Mouse (Mus musculus) ovary, adult 18-20 months (tissue): Measurements from ENCODE around the gene Arhgef28.
A peak's percentile ranks its signal among the peaks of the same experiment; 100 is the strongest.
"Not testable (repeated sequence)": the region's sequence is repeated elsewhere in the genome, so short reads cannot be mapped to it uniquely, and the experiment has no call there.

ENCODE experiments used
- DNase-seq: peaks from one replicate; pipeline ENCODE4 v3.0.0; 2022; ENCODE audit warnings: low spot score, mixed read lengths

The Arhgef28 gene

DNA sequence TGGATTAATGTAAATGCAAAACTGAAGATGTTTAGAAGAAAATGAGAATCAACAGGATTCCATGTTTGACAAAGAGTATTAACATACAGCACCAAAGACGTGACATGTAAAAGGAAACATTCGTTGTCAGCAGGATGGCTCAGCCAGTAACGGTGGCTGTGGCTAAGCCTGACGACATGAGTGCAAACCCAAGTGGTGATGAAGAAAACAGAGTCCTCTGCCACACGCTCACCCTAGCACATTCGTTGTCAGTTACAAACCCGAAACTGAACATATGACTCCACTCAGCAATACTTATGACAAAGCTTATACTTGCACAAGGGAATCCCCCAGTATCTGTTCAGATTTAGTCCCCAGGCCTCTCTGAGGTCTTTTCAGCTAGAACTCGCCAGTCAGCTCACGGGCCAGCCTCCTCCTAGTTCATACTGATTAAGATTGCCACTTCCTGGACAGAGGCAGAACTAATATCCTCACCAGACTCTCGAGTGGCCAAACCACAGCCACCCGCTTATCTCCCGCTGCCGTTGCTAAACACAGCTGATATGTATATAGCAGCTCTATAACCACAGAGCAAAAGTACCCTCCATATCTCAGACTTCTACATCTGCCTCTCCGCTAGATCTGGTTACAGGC is 82.0 kb downstream of the Arhgef28 start:
- DNase-seq = no peak

GRCm38 (mm10) chr13:98122766-98123165 is 83.5 kb downstream of the Arhgef28 start:
- no peak for DNase-seq

DNA sequence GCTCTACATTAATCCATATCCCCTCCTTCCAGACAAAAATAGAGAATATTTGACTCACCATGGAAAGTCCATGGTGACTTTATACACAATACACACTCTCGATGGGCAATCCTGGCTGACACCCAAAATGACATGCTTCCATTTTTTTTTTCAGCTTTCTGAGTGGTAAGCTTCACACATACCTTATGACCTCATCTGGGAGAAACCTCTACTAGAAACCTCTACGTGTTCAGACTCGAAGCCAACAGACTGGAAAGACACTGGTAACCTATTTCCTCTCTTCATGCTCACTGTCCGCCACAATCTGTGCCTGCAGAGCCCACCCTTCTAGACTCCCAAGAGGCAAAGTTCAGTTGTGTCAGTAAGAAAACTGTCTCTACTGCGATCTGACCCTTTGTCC is 84.2 kb downstream of the Arhgef28 start:
- DNase-seq = no peak

DNA sequence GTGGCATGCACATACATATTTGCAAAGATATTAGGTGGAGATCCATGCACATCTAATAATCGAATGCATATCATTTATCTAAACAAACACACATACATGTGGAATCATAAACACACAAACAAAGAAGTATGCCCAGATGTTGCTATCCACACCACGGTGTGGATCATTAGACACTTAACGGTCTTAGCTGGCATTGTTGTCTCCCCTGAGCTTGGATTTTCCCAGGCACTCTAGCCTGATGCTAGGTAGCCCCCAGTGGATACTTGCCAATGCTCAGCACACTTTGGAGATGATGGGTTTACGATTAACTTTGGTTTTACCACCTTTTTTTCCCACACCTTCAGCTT is 85.1 kb downstream of the Arhgef28 start:
- DNase-seq = no peak

DNA sequence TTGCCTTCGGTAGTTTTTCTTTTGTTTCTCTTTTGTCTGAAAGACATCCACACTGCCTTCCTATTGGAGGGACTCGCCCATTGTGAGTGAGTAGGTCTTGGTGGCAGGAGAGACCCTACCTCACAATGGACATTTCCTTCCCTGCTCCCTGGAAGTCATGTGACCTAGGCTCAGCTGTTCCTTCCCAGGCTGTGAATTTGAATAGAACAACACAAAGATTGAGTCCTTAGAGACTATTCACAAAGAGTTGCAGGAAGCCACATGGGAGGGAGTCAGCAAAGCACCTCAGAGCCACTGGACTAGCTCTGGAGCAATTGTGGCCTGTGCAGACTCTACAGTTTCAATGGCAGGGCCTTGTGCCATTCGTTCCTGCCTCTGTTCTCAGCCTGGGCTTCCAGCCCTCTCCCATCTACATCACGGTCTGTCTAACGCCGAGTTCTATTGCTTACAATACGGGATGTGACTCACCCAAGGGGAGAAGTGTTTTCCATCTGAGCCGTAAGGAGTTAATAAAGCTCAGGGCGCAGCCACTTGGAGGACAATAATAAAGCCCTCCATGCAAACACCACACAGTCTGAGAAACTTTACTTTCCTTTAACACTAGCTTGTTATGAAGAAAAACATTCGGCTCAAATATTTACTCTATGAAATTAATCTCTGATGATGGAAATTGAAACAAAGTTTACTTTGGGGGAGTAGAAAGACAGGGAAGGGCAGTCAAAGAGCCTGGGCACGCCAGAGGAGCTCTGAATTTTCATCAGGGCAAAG is 85.7 kb downstream of the Arhgef28 start:
- DNase-seq = no peak

DNA sequence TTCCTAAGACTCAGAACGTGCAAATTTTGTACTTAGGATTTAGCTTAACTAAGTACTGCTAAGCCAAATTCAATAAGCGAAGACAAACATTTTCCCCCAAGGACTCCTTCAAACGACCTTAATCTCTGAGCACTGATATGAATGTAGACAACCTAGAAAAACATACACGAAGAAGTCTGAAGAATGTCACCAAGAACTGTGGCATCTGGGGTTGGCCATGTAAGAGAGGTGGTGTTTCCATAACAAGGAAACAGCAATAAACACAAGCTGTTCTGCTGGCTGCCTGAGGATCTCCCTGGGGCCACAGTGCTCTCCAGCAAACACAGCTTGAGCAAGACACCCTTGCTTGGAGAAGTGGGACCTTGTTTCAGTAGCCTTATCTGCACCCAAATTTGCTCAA is 87.9 kb downstream of the Arhgef28 start:
- DNase-seq = peak; percentile 78

DNA sequence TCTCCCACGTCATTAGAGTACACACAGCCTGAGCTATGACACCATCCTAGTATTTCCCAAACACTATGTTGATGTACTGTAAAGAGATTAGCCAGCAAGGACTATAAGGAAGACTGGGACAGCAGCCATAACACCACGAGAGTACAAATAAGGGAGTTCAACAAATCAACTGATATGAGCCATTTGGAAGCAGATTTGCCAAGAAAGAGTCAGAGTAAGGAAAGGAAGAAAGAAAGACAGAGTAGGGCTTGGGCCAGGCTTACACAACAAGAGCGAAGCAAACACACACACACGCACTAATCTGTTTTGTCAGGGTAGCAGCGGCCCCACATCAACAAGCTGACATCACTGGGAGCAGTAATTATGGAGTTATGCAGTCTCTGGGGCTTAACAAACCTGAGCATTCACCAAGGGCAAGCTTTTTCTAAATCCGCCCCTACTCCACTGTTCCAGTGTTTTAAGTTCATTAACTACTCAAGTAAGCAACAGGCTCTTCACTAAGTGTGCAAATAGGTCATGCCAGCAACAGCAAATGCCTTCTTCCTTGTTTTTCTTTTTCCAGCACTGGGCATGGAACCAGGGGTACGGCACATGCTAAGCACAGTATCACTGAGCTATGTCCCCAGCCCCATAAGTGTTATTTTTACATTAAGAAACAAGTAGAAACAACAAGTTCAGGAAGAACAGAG is 88.5 kb downstream of the Arhgef28 start:
- no peak for DNase-seq

GRCm38 (mm10) chr13:98115650-98116049 is 90.6 kb downstream of the Arhgef28 start:
- no peak for DNase-seq

DNA sequence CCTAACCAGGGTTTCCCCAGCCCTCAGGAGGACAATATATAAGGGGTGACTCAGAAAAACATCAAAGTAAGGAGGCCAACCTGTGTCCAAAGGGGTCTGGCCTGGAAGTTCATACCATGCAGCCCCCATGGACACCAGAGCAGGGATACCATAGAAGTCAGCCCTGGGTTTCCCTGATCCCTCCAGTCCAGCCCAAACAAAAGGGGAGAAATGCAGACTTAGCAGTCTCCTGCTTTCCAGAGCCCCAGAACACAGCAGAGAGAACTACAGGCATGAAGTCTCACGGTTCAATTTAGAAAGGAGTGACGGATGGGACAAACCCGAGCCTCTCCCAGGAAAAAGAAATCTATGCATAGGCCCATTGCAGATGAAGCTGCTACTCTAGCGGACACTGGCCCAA is 91.2 kb downstream of the Arhgef28 start:
- no peak for DNase-seq

DNA sequence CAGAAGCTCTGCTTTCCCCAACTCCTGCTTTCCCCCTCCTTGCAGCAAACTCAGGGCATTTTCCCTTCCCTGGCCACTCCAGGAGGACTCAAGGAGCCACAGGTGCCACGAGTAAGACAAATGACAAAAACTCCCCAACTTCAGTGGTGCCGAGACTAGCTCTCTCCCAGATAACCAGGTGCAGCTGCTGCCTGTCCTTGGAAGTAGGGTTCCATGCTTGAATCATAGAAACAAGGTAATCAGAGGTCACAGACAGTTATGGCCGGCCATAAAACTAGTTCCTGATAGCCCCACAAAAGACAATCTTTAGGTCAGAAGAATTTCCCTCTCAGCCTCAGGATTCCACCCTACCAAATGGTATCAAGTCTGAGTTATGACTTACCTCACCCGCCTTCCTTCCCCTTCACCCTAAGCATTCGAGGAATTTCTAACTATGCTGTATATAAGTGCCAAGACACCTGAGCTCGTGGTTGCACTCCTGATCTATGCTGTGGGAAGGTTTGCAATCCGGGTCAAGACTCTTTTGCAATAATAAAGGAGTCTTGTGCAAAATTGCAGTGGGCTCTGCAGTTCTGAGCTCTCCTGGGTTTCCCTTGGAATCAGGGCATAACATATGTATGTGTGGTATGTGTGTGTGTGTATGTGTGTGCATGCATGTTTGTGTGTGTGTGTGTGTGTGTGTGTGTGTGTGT is 93.3 kb downstream of the Arhgef28 start:
- no peak for DNase-seq

DNA sequence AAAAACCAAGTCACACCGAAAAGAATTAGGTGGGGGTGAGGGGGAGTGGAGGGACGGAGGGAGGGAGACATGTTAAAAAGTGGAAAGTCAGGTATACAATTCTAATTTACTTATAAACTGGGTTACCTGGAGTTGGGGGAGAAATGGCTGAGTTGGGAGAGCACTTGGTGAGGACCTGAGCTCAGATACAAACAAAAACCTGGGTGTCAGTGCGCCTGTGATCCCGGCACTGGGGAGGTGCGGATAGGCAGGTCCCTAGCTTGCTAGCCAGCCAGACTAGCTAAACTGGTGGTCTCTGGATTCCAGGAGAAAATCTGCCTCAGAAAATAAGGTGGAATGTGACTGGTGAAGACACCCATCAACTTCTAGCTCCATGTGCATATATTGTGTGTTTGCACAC is 94.7 kb downstream of the Arhgef28 start:
- no peak for DNase-seq

GRCm38 (mm10) chr13:98111021-98111420 is 95.2 kb downstream of the Arhgef28 start:
- no peak for DNase-seq

- DNase-seq = not testable (repeated sequence)
Observed at GRCm38 (mm10) chr13:98108481-98108880, 97.8 kb downstream of the Arhgef28 start.

DNA sequence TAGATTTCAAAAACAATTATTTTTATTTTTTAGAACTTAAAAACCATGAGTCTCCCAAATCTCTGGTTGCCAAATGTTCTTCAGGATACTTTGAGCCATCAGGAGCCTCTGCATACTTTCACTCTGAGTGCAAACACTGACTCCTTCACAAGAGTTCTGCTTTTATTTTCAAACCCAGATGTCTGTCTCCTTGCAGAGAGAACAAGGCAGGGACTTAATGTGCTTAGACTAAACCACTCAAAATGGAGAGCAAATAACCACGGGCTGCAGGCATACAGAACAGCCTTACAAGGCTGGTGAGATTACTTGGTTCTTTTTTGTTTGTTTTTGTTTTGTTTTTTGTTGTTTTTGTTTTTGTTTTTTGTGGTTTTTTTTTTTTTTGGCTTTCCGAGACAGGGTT is 98.6 kb downstream of the Arhgef28 start:
- no peak for DNase-seq

DNA sequence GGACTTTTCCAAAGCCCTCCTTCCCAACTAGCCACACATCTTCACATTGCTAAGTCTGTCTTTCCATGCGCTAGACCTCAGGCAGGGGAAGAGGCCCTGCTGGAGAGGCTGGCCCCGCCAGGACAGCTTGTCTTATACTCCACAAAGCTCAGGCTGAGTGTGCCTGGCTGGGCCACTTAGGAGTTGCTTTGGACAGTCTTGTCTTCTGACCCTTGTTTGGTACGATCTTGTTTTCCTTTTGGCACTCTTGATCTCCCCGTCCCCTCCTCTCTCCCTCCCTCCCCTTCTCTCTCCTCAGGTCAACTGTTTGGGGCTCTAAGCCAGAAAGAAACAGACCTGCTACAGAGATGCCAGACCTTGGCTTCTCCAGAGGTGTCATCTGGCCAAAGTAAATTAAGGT is 110.3 kb downstream of the Arhgef28 start:
- DNase-seq = no peak

GRCm38 (mm10) chr13:98094332-98094731 is 111.9 kb downstream of the Arhgef28 start:
- no peak for DNase-seq

DNA sequence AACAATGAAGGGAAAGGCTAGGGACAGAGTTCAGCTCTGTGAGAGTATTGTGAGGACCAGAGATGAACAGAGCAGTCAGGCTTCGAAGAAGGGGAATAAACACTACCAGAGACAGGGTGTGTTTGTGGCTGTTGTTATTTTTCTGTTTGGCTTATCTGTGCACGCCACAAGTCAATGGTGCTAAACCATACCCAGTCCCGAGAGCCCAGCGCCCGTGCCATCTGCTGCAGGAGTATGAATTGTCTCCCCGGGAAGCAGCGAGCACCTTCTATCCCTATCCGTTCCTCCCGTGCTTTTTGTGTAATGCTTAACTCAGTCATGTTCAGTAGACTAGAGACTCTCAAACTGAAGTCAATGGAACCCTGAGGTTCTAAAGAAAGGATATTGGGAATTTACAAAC is 112.8 kb downstream of the Arhgef28 start:
- DNase-seq = no peak

DNA sequence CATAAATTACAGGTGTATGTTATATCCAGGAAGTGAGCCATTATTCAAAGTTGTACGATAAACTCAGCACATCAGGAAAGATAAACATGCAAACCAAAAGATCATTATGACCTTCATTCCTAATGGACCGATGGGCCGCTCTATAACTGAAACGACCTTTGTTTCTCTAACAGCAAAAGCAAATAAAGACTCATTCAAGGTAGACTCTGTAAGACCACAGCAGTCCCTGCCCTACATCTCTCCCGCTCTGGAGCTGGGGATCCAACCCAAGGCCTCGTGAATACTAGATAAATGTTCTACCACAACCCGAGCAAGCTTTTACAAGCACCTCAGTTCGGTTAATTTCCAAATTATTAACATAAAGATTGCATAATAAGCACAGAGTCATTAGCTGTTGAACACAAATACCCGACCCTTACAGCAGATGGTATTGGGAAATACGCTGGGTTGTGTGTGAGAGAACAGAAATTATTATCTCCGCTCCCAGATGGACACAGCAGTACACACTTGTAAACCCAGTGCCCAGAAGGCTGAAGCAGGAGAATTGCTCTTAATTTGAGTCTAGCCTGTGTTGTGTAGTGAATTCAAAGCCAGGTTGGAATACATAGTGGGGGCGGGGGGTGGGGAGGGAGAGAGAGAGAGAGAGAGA is 113.8 kb downstream of the Arhgef28 start:
- DNase-seq = no peak

DNA sequence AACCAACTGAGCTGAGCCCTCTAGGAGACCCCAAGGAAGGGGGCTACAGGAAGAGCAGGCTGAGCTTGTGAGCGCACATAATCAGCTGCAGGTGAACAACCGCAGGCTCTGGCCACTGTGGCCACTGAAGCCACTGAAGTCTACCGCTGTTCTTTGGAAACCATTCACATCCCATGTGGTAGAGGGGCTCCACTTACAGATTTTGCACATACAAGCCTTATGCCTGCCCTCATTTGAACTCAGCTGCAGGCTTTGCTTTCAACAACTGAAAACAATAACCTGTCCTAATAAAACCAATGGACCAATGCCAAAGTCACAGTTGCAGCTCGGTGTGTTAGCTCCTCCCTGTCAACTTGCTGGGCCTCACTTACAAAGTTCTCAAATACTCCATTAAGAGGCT is 126.6 kb downstream of the Arhgef28 start:
- DNase-seq = no peak

DNA sequence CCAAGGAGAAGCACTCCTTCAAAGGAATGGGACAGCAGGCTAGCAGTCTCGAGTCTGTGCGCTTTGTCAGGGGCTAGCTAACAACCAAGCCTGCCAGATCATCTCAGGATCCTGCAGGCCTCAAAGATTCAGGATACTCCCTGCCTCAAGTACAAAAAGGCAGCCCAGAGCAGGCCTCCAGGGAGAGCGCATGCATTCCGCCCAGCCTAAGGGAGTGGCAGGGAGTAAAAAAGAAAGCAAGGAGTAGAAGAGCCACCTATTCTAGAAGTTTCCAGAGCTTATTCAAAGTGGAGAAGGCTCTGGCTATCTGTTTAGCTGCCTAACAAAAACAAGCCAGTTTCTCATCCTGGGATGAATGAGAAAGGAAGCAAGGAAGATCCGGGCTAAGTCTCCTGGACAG is 128.0 kb downstream of the Arhgef28 start:
- no peak for DNase-seq

- no peak for DNase-seq
Observed at GRCm38 (mm10) chr13:98077216-98077615, 129.0 kb downstream of the Arhgef28 start.

GRCm38 (mm10) chr13:98074871-98075270 is 131.4 kb downstream of the Arhgef28 start:
- no peak for DNase-seq
